Mouse (Mus musculus) limb, embryonic 11.5 days (tissue): ENCODE measurements at regions not wholly inside any gene's neighbourhood (a gene's known extent, or its start where the extent isn't known, plus 50 kb on each side); places are given as distances from the start of the nearest gene placed in this dataset.
A peak's percentile ranks its signal among the peaks of the same experiment; 100 is the strongest.

Source experiments
- ATAC-seq: fragments of 200-750 bp; cut with Nextera tagmentation; 2 replicates; pipeline ENCODE4 v1.8.0; 2017; ENCODE audit warnings: low read depth; ENCODE audit not compliant: insufficient number of reproducible peaks, low FRiP score, low TSS enrichment
- DNase-seq: peaks from one replicate; pipeline ENCODE4 v3.0.0-alpha.2; 2015; ENCODE audit warnings: low spot score
- H3K27ac ChIP-seq: fragments of 300-500 bp; sonication (generic); replicated peaks from 2 replicates; pipeline ENCODE4 v1.5.1; 2014; ENCODE audit warnings: low read depth, mild to moderate bottlenecking, low read length
- H3K27me3 ChIP-seq: fragments of 300-500 bp; sonication (generic); 2 replicates; pipeline ENCODE4 v1.6.1; 2014; ENCODE audit warnings: mild to moderate bottlenecking, low read length, mixed read lengths; ENCODE audit not compliant: control insufficient read depth, insufficient read depth
- H3K36me3 ChIP-seq: fragments of 300-500 bp; sonication (generic); 2 replicates; pipeline ENCODE4 v1.6.1; 2014; ENCODE audit warnings: mild to moderate bottlenecking, low read length, moderate library complexity, mixed read lengths; ENCODE audit not compliant: control insufficient read depth, insufficient read depth
- H3K4me1 ChIP-seq: fragments of 300-500 bp; sonication (generic); 2 replicates; pipeline ENCODE4 v1.6.1; 2014; ENCODE audit warnings: low read length, mixed read lengths; ENCODE audit not compliant: control insufficient read depth, insufficient read depth
- H3K4me2 ChIP-seq: fragments of 300-500 bp; sonication (generic); 2 replicates; pipeline ENCODE4 v1.6.1; 2014; ENCODE audit warnings: low read depth, mild to moderate bottlenecking, moderate library complexity; ENCODE audit not compliant: severe bottlenecking
- H3K4me3 ChIP-seq: fragments of 300-500 bp; sonication (generic); 2 replicates; pipeline ENCODE4 v1.5.1; 2014; ENCODE audit warnings: low read depth, low read length
- H3K9ac ChIP-seq: fragments of 300-500 bp; sonication (generic); 2 replicates; pipeline ENCODE4 v1.6.1; 2014; ENCODE audit warnings: mild to moderate bottlenecking, low read length
- H3K9me3 ChIP-seq: fragments of 300-500 bp; sonication (generic); 2 replicates; pipeline ENCODE4 v1.6.1; 2016; ENCODE audit warnings: low read length; ENCODE audit not compliant: control insufficient read depth
- WGBS: fragments of 180-500 bp; shearing (Covaris S2); extraction: QIAGEN DNeasy Blood & Tissue Kit; methylation state at CpG from one replicate; pipeline ENCODE4 v1.1.7; 2014; 5-methylcytosine and 5-hydroxymethylcytosine counted together

DNA sequence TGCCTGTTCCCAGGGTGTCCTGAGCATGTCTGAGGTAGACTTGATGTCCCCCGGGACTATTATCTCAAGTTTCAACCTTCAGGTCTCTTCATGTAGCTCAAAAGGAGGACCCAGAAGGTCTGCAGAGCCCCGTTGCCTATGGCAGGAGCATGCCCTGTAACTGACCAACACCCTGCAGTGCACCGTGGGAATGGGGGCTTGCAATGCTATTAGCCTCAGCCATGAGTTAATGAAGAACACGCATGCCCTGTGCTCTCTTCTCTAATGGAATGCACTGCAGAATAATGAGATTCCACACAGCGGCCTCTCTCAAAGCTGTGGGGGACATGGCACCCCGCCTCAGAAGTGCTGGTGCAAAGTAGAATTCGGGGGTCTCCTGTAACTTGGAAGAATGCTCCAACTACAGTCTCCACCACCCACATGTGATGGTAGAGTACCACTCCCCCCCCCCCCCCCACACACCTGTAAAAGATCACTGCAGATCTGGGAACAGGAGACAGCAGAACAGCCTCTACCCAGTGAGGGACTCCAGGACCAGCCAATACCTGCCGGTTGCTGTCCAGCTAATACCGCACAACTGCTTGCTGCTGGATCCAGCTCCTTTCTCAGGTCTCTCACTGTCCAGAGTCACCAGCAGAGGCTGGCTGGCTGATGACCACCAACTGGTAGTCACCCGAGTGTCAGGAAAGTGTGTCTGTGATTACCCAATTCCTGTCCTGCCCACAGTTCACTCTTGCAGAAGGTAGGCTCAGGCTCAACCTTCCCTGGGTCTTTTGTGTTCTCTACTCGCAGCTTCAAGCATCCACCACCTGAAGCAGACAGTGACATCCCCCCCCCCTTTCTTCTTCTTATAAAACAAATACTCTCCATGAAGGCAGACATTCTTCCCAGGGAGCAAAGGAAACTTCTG, 255.4 kb upstream of the Dio3 start:
- no peak overlapping the region for H3K4me2 ChIP-seq
- peak; percentile 36 for DNase-seq
- ATAC-seq = no peak
- no peaks in the 10 kb centered on the region for H3K36me3 ChIP-seq
- 53% methylated on average over 11 of the region's 11 CpGs for WGBS
- no peaks in the 10 kb centered on the region for H3K9me3 ChIP-seq
- H3K4me1 ChIP-seq = peaks cover 5% of the 10 kb centered on the region; the same call in 1 of the 2 replicates
- 0 out of 2 replicates have a peak, but pooled peaks cover 5% of the 10 kb centered on the region for H3K27me3 ChIP-seq
- H3K4me3 ChIP-seq = no peak overlapping the region
- H3K9ac ChIP-seq = no peak overlapping the region
- no peak overlapping the region for H3K27ac ChIP-seq

DNA sequence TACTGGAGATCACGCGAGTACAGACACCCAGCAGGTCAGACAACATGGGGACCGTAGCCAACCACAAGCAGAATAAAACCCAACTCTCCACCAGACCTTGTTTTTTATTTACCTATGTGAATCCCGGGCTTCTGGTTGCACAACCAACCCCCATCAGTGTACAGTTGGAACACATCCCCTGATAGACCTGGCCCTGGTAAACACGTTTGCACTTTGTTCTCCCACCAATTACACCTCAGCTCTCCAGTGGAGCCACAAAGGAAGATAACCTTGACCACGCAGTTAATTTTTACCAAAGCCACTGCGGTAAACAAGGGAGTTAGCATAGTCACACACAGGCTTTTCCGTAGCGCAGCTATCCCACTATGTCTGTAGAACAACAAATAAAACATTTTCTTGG, 254.6 kb upstream of the Dio3 start:
- H3K9me3 ChIP-seq = no peaks in the 10 kb centered on the region
- peaks cover 5% of the 10 kb centered on the region; the same call in 1 of the 2 replicates for H3K4me1 ChIP-seq
- no peaks in the 10 kb centered on the region for H3K36me3 ChIP-seq
- ATAC-seq (no peak), DNase-seq (no peak)
- 0 out of 2 replicates have a peak, but pooled peaks cover 5% of the 10 kb centered on the region for H3K27me3 ChIP-seq
- no peak overlapping the region for H3K4me3 ChIP-seq
- WGBS = 83% methylated on average over 9 of the region's 9 CpGs
- H3K9ac ChIP-seq = no peak overlapping the region
- no peak overlapping the region for H3K4me2 ChIP-seq
- H3K27ac ChIP-seq = no peak overlapping the region

DNA sequence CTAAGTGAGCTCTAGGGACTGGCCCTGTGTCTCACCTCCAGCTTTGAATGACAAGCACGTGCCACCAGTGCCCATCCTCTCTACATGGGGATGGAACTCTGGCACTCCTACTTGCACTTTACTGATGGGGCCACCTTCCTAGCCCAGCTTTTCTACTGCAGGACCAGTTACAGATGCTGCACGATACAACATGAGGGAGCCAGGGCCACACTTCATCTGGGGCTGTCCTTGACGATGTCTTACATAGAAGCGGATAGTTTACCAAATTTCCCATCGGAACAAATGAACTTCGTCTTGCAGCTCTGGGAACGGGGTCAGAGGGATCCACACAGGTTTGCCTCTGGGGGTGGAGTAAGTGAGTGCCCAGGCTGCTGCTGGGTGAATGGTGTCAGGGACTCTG, 253.7 kb upstream of the Dio3 start:
- Histone ChIP-seq H3K4me3 (no peak overlapping the region), H3K27me3 (0 out of 2 replicates have a peak, but pooled peaks cover 3% of the 10 kb centered on the region), H3K4me1 (peaks cover 5% of the 10 kb centered on the region; the same call in 1 of the 2 replicates), H3K36me3 (no peaks in the 10 kb centered on the region), H3K4me2 (no peak overlapping the region), H3K9ac (no peak overlapping the region), H3K9me3 (no peaks in the 10 kb centered on the region), H3K27ac (no peak overlapping the region)
- DNase-seq (no peak), ATAC-seq (no peak)
- 91% methylated on average over 7 of the region's 7 CpGs for WGBS

DNA sequence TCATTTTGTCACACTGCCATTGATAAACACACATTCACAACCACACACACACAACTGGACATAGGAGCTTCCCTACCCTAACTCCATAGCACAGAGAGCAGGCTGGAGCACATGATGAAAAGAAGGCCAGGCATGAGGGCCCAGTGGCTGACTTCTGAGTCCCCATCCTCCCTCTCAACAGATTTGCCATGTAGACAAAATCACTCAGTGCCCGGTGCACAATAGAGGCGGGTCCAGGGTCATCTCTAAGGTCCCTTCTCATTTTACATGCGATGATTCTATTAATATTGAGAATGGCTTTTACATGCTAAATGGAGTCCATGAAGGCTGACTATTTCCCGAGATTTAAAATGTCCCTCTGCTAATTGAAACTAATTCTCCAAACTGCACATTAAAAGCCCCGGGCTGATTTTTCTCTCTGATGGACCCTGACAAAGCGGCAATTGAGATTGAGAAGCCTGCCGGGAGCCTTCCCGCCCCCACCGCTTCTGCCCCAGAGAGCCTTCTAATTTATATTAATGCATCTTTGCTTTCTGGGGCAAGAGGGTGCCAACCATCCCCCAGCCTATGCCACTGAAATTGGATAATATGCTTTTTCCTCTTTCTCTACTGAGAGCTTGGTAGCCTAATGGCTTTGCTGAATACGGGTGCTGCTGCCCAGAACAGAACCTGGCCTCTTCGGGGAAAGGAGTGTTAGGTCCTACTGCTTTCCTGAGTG, 252.7 kb upstream of the Dio3 start:
- peaks cover 5% of the 10 kb centered on the region; the same call in 1 of the 2 replicates for H3K4me1 ChIP-seq

DNA sequence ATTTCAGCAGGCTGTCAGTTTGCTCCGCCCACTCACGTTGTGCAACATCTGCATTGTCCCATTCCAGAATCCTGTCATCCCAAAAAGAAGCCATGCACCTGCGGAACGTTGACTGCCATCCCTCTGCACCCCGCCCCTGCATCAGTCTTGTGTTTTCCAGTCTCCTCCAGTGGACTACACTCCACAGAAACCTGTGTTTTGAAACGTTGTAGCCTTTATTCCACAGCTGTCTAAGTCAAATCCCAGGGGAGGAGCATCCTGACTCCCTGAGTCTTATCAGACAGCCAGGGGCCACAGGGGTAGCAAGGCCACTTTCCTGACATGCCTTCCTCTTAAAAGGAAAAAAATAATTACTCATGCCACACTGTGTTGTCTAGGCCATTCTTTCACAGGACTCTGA, 251.5 kb upstream of the Dio3 start:
- Histone ChIP-seq H3K27me3 (0 out of 2 replicates have a peak, but pooled peaks cover 3% of the 10 kb centered on the region), H3K36me3 (no peaks in the 10 kb centered on the region), H3K9ac (no peak overlapping the region), H3K9me3 (no peaks in the 10 kb centered on the region), H3K27ac (no peak overlapping the region), H3K4me3 (no peak overlapping the region), H3K4me2 (no peak overlapping the region), H3K4me1 (peaks cover 5% of the 10 kb centered on the region; the same call in 1 of the 2 replicates)
- no peak for ATAC-seq
- DNase-seq = no peak
- WGBS = 71% methylated on average over 6 of the region's 6 CpGs

More for the DNA sequence above, 252.7 kb upstream of the Dio3 start:
- Histone ChIP-seq H3K27me3 (0 out of 2 replicates have a peak, but pooled peaks cover 3% of the 10 kb centered on the region), H3K4me3 (no peak overlapping the region), H3K4me2 (no peak overlapping the region), H3K9me3 (no peaks in the 10 kb centered on the region), H3K27ac (no peak overlapping the region), H3K36me3 (no peaks in the 10 kb centered on the region), H3K9ac (no peak overlapping the region)
- ATAC-seq = no peak
- WGBS = 73% methylated on average over 11 of the region's 11 CpGs
- DNase-seq = no peak

DNA sequence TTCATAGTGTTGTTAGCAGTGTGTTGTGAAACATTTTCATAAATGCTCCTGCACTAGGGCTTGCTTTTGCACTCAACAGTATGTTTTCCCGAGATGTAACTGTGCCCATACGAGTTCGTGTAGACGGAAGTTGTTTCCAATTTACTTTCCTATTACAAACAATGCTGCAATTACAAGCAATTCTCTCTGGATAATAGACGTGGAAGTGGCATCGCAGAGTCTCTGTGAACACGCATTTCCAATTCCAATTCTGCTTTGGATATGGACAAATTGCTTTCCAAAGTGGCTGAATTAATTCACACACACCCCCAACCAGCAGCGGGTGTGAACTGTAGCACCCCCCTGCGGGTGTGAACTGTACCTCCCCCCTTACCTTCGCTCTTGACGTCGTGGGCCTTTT, 250.9 kb upstream of the Dio3 start:
- DNase-seq (no peak), ATAC-seq (no peak)

DNA sequence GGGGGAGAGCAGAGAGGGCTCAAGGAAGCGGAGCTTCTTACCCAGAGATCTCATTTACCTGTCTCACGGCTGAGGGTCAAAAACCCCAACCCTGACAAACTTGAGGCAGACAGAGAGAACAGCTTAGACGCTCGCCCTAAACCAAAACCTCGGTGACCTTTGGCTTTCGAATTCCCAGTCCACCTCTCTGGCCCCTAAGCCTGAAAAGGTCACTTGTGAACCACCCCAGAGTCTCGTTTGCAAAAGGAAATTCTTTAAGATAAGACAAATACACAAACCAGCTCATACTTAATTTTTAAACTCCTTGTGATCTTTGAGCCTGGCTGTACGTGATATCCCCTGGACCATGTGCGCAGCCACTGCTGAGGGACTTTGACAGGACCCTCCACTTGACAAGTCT, 250.2 kb upstream of the Dio3 start:
- H3K4me2 ChIP-seq = no peak overlapping the region
- 0 out of 2 replicates have a peak, but pooled peaks cover 3% of the 10 kb centered on the region for H3K27me3 ChIP-seq
- no peaks in the 10 kb centered on the region for H3K9me3 ChIP-seq
- no peak overlapping the region for H3K4me3 ChIP-seq
- no peak overlapping the region for H3K27ac ChIP-seq
- H3K36me3 ChIP-seq = no peaks in the 10 kb centered on the region
- 56% methylated on average over 9 of the region's 9 CpGs for WGBS
- ATAC-seq (no peak), DNase-seq (no peak)
- no peak overlapping the region for H3K9ac ChIP-seq
- no peaks in the 10 kb centered on the region for H3K4me1 ChIP-seq

More for the DNA sequence above, 250.9 kb upstream of the Dio3 start:
- H3K4me1 ChIP-seq = peaks cover 2% of the 10 kb centered on the region; the same call in 1 of the 2 replicates
- no peak overlapping the region for H3K27ac ChIP-seq
- 0 out of 2 replicates have a peak, but pooled peaks cover 3% of the 10 kb centered on the region for H3K27me3 ChIP-seq
- H3K4me2 ChIP-seq = no peak overlapping the region
- H3K9ac ChIP-seq = no peak overlapping the region
- no peaks in the 10 kb centered on the region for H3K9me3 ChIP-seq
- H3K36me3 ChIP-seq = no peaks in the 10 kb centered on the region
- WGBS = 64% methylated on average over 12 of the region's 12 CpGs
- no peak overlapping the region for H3K4me3 ChIP-seq

DNA sequence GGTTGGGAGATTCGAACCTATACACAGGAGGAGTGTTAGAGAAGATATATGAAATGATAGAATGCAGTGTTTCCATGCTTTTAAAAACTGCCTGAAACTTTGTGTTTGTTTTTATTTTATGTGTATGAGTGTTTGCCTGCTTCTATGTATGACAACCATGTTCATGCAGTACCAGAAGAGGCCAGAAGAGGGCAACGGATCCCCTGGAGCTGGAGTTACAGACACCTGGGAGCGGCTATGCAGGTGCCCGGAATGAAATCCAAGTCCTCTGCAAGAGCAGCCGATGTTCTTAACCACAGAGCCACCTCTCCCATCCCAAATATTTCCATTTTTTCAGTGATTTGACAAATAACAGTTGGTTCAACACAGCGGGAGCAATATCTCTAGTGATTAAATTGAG, 247.5 kb upstream of the Dio3 start:
- WGBS = 48% methylated on average over 6 of the region's 6 CpGs

More for the DNA sequence above, 247.5 kb upstream of the Dio3 start:
- Histone ChIP-seq H3K4me1 (no peaks in the 10 kb centered on the region), H3K4me3 (no peak overlapping the region), H3K9me3 (no peaks in the 10 kb centered on the region), H3K9ac (no peak overlapping the region), H3K27me3 (0 out of 2 replicates have a peak, but pooled peaks cover 3% of the 10 kb centered on the region), H3K4me2 (no peak overlapping the region), H3K36me3 (no peaks in the 10 kb centered on the region), H3K27ac (no peak overlapping the region)
- peak; percentile 70 for DNase-seq
- ATAC-seq = no peak
